12 mouse cellular contexts compared by ENCODE assay signal in genomic region chr9:65728588-65728987, GRCm38 (mm10).
"Had no signal": no experiment of that assay in that cellular context is flagged by ENCODE, and none has a peak within 500 bp of the region (broad histone marks: within the 10 kb centered on the region; RNA-seq: fewer than 3 reads in every experiment).

No protein-coding gene starts in this region.

- DNase-seq: left cerebral cortex, postnatal 4 days; liver; liver, embryonic 13.5 days; liver, postnatal 0 days; lung, adult 18-20 months; lung, adult 2 months; lung, embryonic 14.5 days; lung, postnatal 10 days; lung, postnatal 14 days; lung, postnatal 36 days; lung, postnatal 4 days; midbrain, embryonic 14.5 days had no signal
